Mouse (Mus musculus) thymus, adult 2 months (tissue): ENCODE measurements around the gene Mfap3.

Experiments
- CTCF ChIP-seq: fragments of 200-500 bp; IDR thresholded peaks from 2 replicates; pipeline ENCODE4 v1.5.1; 2012; ENCODE audit warnings: mild to moderate bottlenecking, control low read depth, low read length, moderate library complexity, borderline replicate concordance; ENCODE audit not compliant: control insufficient read depth, poor library complexity, insufficient read depth; ENCODE audit errors: extremely low read depth
- POLR2A ChIP-seq: fragments of 200-500 bp; IDR thresholded peaks from 2 replicates; pipeline ENCODE4 v1.6.1; 2012; ENCODE audit warnings: mild to moderate bottlenecking, low read length, control low read depth, moderate library complexity; ENCODE audit not compliant: control insufficient read depth, poor library complexity, insufficient read depth; ENCODE audit errors: extremely low read depth

- TF ChIP-seq CTCF: no peak
- no peak for TF ChIP-seq POLR2A
Measured at GRCm38 (mm10) chr11:57468706-57469105, 49.8 kb upstream of the Mfap3 start.
